Mouse (Mus musculus) CH12.LX (cell line): Measurements from ENCODE around the gene Rlbp1.

Experiments
- CHD2 ChIP-seq: IDR thresholded peaks from 2 replicates; pipeline ENCODE4 v1.6.1; 2011; ENCODE audit warnings: low read length, improper control_type of control experiment
- CTCF ChIP-seq, 2 experiments: IDR thresholded peaks in 1 of 2; conservative IDR thresholded peaks in 1 of 2; 2 replicates each; pipeline ENCODE4 v1.5.1; 2011 to 2012; ENCODE audit warnings: low read depth in 2 of 2, low read length in 2 of 2, improper control_type of control experiment in 1 of 2, inconsistent platforms in 1 of 2, mild to moderate bottlenecking in 1 of 2, moderate library complexity in 1 of 2
- E2F4 ChIP-seq: IDR thresholded peaks from 2 replicates; pipeline ENCODE4 v1.6.1; 2011; ENCODE audit warnings: low read depth, low read length, improper control_type of control experiment; ENCODE audit not compliant: insufficient replicate concordance
- EP300 ChIP-seq: IDR thresholded peaks from 2 replicates; pipeline ENCODE4 v1.6.1; 2011; ENCODE audit warnings: low read length, improper control_type of control experiment
- MAFK ChIP-seq: IDR thresholded peaks from 2 replicates; pipeline ENCODE4 v1.6.1; 2011; ENCODE audit warnings: low read length, improper control_type of control experiment; ENCODE audit not compliant: insufficient replicate concordance
- POLR2A ChIP-seq: IDR thresholded peaks from 2 replicates; pipeline ENCODE4 v1.6.1; 2011; ENCODE audit warnings: low read depth, mild to moderate bottlenecking, improper control_type of control experiment, low read length
- SMC3 ChIP-seq: IDR thresholded peaks from 2 replicates; pipeline ENCODE4 v1.6.1; 2011; ENCODE audit warnings: low read depth, low read length, improper control_type of control experiment

DNA sequence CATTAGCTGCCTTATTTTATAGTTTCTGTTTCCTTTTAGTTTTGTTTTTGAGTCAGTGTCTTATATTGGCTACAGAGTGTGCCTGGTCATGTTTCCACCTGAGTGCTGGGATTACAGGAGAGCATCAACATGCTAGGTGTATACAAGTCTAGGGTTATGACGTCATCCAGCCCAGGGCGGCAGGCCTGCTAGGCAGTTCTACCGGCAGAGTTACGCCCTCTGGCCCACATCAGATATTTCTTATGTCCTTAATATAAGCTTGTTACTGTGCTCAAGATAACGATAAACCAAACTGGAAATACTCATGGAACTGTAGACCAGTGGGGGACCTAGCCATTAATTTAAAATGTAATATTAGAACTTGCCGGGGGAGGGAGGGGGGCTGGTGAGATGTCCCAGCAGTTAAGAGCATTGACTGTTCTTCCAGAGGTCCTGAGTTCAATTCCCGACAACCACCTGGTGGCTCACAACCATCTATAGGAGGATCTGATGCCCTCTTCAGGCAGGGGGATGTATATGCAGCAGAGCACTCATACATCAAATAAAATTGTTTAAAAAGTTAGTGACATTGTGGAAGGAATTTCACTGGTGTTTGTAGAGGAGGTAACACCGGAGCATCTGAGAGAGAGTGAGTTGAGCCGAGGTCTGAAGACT lies 6.1 kb upstream of the Rlbp1 start:
- TF ChIP-seq POLR2A (no peak), MAFK (no peak), E2F4 (no peak), EP300 (no peak), CTCF (conservative IDR thresholded peaks at IDR 0.05 in 1 of 2, IDR thresholded peaks at IDR 0.05 in 1 of 2; ENCODE audit: low read depth in 2 of 2, low read length in 2 of 2) (peak; percentile 25 to 69; a peak in 2 of 4 replicates), CHD2 (no peak), SMC3 (peak; percentile 39)
